Mouse (Mus musculus) liver, adult 2 months (tissue): ENCODE measurements around the gene Hrh1.

Experiments used
- CTCF ChIP-seq: fragments of 200-500 bp; IDR thresholded peaks from 2 replicates; pipeline ENCODE4 v1.5.1; 2011; ENCODE audit warnings: low read depth, low read length, control low read depth
- POLR2A ChIP-seq: fragments of 200-500 bp; IDR thresholded peaks from 2 replicates; pipeline ENCODE4 v1.6.1; 2011; ENCODE audit warnings: low read length, control low read depth; ENCODE audit not compliant: insufficient read depth; ENCODE audit errors: extremely low read depth

- TF ChIP-seq POLR2A (no peak), CTCF (no peak)
Observed at GRCm38 (mm10) chr6:114397280-114397679, 456 bp upstream of the Hrh1 start.
